Mouse (Mus musculus) cerebellum, adult 2 months (tissue): ENCODE data around the gene Fndc4.

ENCODE experiments used
- CTCF ChIP-seq: fragments of 200-500 bp; IDR thresholded peaks from 2 replicates; pipeline ENCODE4 v1.5.1; 2011; ENCODE audit warnings: low read depth, mild to moderate bottlenecking, control low read depth, low read length, moderate library complexity, borderline replicate concordance; ENCODE audit not compliant: insufficient read depth
- POLR2A ChIP-seq: fragments of 200-500 bp; IDR thresholded peaks from 2 replicates; pipeline ENCODE4 v1.6.1; 2011; ENCODE audit warnings: low read length, control low read depth, borderline replicate concordance; ENCODE audit not compliant: insufficient read depth

DNA sequence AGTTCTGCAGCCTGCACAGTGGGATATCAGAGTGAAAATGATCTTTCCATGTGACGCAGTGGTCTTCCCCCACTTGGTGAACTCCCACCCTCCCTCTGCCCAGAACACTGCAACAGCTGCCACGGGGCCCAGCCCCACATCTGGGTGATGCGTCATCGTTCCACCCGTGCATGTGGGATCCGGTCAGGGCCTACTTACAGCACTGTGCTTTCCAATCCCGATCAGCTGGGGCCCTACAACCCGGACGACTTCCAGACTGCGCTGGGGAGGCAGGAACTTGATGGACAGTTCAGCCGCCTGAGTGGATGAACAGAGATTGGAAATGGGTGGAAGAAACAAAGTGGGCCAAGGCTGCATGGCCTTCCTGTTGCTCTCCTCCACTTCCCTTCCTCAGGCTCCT, 38.3 kb downstream of the Fndc4 start:
- TF ChIP-seq POLR2A, result no peak
- no peak for TF ChIP-seq CTCF
